Mouse (Mus musculus): ENCODE data around the gene Parp1. TPM values are rescaled to one million over a fixed set of nuclear protein-coding genes. Genes with fewer than 3 reads are reported as not detected.

Parp1 gene
- polyA plus RNA-seq (2015; fragmentation: Illumina TruSeq; extraction: RNeasy Lipid Tissue Mini Kit (QIAGEN cat#74804); ENCODE audit: insufficient read depth, low read depth, low replicate concordance), result 17.5 TPM

GRCm38 (mm10) chr1:180568761-180569452, at the start of gene Parp1:
TSS of gene Parp1 (plus strand) at chr1:180568924.

GRCm38 (mm10) chr1:180641137-180641517, 72.4 kb downstream of the Parp1 start, which contains the start of gene Lin9:
TSS of gene Lin9 (plus strand) at chr1:180641150.

Other genes starting within 250 kb of the Parp1 start
- 14.6 TPM for gene Itpkb, start 238.4 kb upstream of the Parp1 start, polyA plus RNA-seq (2015; fragmentation: Illumina TruSeq; extraction: RNeasy Lipid Tissue Mini Kit (QIAGEN cat#74804); ENCODE audit: insufficient read depth, low read depth, low replicate concordance)
- gene Stum, start 85.4 kb upstream of the Parp1 start, polyA plus RNA-seq (2015; fragmentation: Illumina TruSeq; extraction: RNeasy Lipid Tissue Mini Kit (QIAGEN cat#74804); ENCODE audit: insufficient read depth, low read depth, low replicate concordance), result 1.4 TPM
- gene Lin9, start 72.2 kb downstream of the Parp1 start, polyA plus RNA-seq (2015; fragmentation: Illumina TruSeq; extraction: RNeasy Lipid Tissue Mini Kit (QIAGEN cat#74804); ENCODE audit: insufficient read depth, low read depth, low replicate concordance), result 0.83 TPM
- not detected for gene Mixl1, start 128.1 kb downstream of the Parp1 start, polyA plus RNA-seq (2015; fragmentation: Illumina TruSeq; extraction: RNeasy Lipid Tissue Mini Kit (QIAGEN cat#74804); ENCODE audit: insufficient read depth, low read depth, low replicate concordance)
- 8.7 TPM for gene Acbd3, start 157.1 kb downstream of the Parp1 start, polyA plus RNA-seq (2015; fragmentation: Illumina TruSeq; extraction: RNeasy Lipid Tissue Mini Kit (QIAGEN cat#74804); ENCODE audit: insufficient read depth, low read depth, low replicate concordance)
- gene H3f3a, start 245.0 kb downstream of the Parp1 start, polyA plus RNA-seq (2015; fragmentation: Illumina TruSeq; extraction: RNeasy Lipid Tissue Mini Kit (QIAGEN cat#74804); ENCODE audit: insufficient read depth, low read depth, low replicate concordance), result 105 TPM

All from pancreas, adult 10 weeks (tissue).